Mouse (Mus musculus) G1E (cell line): ENCODE results near the gene Pmf1.
"Not testable (repeated sequence)": the region's sequence is repeated elsewhere in the genome, so short reads cannot be mapped to it uniquely, and the experiment has no call there.

Experiments used
- CTCF ChIP-seq: IDR thresholded peaks from 2 replicates; pipeline ENCODE4 v1.5.1; 2012; ENCODE audit warnings: low read depth, low read length, inconsistent platforms, mixed read lengths
- GATA1 ChIP-seq: IDR thresholded peaks from 2 replicates; pipeline ENCODE4 v1.6.1; 2012; ENCODE audit warnings: borderline replicate concordance, low read length, inconsistent platforms, mixed read lengths
- TAL1 ChIP-seq: conservative IDR thresholded peaks from 2 replicates; pipeline ENCODE4 v1.6.1; 2012; ENCODE audit warnings: low read depth, low read length, inconsistent platforms, mixed read lengths

DNA sequence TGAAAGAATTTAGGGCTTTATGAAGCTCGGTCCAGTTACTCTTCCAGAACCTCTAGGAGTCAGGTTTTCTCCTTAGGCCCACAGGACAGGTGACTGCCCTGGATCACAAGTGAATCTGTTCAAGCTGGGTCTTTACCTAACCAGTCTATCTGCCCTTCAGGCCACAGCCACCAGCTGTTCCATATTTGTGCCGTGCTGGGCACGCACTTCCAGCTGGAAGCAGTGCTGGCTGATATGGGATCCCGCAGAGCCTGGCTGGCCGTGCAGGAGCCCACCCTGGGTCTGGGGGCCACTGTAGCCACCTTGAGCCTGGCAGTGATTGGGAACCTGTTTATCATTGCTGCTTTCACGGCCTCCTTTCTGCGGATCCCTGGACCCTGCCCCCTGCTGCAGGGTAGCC is 33.5 kb downstream of the Pmf1 start:
- not testable (repeated sequence) for TF ChIP-seq CTCF, TAL1, GATA1
